Mouse (Mus musculus) frontal cortex, adult (tissue): Measurements from ENCODE around the gene N4bp1.

ENCODE experiments used
- ATAC-seq: cut with Nextera tagmentation; 2 replicates; pipeline ENCODE4 v1.9.2; 2017; ENCODE audit warnings: mild to moderate bottlenecking, moderate library complexity, mixed read lengths; ENCODE audit not compliant: low TSS enrichment

The N4bp1 gene

DNA sequence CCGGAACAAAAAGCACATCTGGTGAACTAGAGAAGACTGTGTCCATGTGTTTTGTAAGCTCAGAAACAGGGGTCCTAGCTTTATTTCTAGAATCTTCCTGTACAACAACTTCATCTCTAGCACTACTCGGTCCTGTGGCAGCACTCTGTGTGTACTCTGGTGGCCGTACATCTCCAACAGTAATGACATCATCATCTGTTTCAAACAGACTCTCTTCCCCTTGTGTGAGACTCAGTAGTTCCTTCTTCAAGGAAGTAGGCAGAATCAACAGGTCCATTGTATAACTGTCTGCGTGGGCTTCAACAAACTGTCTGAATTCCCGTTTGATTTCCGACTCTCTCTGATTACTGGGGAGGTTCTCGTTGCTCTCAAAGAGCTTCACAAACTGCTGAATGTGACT, 23.5 kb downstream of the N4bp1 start:
- no peak for ATAC-seq

DNA sequence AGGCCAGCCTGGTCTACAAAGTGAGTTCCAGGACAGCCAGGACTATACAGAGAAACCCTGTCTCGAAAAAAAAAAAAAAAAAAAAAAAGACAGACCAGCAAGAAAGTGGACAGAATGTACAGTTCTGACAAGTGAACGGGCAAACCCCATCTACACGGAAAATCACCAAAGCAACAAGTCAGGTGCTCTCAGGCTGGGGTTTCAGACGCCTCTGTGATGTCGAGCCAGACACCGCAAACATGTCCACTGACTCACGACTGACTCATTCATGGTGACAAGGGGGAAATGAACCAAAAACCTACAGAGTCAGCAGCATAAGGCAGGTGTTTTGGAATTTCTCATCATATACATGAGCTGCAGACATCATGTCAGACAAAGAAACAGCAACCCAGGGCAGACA, 28.8 kb downstream of the N4bp1 start:
- peak; percentile 32; the same call in 1 of the 2 replicates for ATAC-seq

DNA sequence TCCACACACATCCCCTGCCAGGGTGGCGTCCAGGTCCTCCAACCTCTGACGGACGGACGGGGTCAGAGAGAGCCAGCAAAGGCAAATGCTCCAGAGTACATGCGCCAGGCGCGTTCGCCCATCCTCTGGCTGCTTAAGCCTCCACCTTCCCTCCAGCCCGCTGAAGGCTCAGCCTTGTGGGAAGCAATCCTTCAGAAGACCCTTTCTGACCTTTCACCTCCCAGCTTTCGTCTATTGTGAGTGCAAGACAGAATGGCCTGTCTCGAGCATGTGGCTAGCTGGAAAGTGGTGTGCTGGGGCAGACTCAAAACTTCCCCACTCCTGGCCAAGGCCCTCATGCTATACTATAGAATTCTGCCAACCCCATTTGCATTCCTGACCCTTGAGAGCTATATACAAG, 30.4 kb downstream of the N4bp1 start:
- no peak for ATAC-seq

DNA sequence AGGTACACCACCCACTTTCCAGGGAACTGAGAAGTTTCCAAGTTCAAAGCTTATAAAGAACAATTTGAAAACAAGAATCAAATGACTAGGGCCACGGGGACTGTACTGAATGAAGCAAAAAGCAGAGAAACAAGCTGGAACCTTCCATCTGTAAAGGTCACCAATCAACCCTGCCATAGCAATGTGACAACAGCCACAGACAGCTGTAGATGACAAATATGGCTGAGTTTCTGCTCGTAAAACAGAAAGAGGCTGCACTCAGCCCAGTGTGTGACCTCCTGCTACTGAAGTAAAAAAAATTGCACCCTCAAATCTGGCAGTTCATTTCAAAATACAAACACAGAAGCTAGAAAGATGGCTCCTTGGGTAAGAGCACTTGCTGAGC, 31.1 kb downstream of the N4bp1 start:
- no peak for ATAC-seq

DNA sequence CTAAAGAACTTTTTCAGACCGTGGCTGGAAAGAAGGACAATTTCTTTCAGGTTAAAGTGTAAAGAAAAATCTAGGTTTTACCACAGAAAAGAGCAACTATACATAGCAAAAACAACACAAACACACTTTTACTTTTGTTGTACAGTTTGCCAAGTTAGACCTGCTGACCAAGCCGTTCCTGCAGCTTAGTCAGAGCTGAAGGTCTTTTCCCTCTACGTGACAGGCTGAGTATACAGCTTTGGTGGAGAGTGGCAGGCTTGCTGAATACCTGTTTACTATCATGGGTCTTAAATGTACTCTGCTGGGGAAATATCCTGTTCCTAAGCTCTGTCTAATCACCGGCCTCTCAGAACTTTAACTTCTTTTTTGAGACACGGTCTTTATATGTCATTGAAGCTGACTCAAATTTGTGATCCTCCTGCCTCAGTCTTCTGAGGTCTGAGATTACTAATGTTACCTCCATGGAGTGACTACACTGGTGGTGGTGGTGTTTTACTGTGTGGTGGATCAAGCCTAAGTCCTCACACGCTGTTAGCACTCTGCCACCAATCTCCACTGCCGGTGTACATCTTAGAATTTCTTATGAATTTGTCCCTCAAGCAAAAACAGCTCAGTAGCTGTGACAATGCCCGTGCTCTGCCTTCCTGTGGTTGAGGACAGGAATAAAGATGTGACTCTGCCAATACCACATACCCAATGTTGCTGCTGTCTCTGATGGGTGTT, 31.6 kb downstream of the N4bp1 start:
- ATAC-seq: peak; percentile 71; the same call in 1 of the 2 replicates

DNA sequence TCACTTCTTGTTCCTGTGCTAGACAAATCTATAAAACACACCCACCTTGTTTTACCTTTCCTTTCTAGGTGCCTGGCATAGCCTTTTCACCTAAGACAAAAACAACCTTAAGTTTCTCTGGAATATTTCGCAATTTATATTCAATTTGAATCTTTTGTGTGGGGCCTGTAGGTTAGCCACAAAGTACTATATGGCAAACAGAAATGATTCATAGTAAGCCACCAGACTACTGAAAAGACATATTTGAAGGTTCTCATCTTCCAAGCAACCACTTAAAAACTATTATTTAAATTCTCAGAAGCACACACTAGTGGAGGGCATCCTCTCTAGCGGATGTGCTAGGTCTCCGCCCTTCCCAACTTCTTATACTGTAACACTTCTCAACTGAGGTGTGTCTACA, 32.6 kb downstream of the N4bp1 start:
- ATAC-seq: no peak

DNA sequence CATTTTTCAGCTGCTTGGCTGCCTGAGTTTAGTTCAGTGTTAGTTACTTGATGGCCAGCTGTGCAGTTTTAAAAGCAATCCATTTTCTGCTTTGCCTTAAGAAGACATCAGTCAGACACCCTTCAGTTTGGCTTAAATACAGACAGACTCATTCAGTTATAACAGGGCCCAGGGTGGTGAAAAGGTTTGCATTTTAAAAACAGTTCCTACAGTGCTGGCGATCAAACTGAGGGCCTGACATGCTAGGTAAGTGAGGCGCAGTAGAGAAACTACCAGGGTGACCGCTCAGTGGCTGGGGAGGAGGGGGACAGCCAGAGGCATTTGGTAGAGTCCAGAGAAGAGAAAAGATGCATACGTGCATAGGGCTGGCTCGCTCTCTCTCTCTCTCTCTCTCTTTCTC, 36.2 kb downstream of the N4bp1 start:
- no peak for ATAC-seq

DNA sequence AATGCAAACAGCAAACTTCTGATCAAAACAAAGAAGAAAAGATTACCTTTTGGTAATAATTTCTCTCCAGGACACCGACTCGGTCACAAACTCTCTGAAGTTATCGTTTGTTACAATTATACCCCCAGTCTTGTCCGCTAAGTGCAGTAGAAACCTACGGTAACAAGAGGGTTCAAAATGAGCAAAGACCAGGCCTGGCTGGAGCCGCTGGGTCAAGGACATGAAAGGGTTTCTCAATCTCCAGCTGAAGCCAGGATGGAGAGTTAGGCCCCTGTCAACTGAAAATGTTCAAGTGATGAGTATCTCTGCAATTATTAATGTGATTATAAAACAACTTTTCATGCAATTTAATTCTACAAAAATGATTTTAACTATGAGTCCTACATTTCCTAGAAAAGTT, 36.7 kb downstream of the N4bp1 start:
- ATAC-seq: no peak

DNA sequence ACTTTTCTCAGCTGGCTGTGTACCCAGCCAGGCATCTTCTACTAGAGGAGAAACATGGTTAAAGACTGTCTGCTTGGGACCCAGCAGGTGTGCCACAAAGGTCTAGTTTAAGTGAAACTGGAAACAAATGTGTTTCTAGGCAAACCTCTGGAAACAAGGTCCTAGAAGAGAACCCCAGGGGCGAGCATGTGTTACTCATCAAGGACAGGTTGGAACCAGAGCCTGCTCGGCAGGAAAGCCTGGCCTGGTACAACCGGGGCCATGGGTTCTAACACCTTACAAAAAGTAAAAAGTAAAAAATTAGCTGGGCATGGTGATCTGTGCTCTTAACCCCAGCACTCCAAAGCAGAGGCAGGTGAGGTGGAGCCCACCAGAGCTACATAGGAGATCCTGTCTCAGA, 38.0 kb downstream of the N4bp1 start:
- no peak for ATAC-seq

DNA sequence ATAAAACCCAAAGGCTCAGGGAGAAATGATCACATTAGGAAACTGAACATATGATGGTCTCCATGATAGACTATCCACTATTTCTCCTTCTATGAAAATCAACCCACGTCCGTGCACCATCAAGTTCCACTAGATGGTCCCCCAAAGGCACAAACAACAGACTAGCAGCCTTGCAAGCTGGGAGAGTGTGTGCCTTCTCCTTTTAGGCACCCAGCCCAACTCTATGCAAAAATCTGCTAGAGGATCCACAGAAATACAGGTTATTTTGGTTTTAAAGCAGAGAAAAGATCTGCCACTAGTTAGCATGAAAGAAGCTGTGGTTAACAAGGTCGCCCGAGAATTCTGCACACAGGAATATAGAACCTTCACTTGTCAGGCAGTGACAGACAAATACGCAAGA, 39.2 kb downstream of the N4bp1 start:
- ATAC-seq: peak; percentile 67

DNA sequence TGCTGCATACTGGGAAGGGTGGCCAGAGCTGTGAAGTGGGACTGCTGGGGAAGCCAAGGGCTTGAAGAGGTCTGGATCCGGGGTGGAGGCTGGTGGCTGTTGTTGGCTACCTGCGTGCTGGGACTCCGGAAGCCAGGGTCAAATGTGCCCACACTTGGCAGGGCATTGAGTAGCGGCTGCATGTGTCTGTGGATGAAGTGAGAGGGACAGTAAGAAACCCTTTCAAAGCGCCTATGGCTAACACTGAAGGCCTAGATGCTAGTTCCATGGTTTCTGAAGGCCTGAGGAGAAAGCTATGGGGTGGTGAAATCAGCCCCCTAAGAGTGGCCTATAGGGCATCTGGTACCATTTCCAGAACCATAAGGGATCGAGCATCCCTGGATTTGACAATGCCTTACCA, 40.2 kb downstream of the N4bp1 start:
- ATAC-seq: no peak

DNA sequence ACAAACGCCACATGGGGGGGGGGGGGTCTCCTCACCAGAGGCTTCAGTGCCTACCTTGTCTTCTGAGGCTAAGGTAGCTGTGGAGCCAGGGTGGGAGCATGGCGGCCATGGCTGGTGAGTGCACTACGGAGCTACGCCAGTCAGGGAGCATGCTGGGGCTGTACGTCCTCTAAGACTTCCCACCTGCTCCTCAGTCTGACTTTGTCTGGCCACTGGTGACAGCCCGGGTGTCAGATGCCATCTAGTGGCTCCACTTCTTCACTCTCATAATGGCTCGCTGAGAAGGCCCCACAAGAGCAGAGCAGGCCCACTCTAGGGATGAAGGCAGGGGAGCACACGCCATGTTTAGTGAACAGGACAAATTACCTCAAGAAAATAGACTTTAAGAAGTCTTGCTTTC, 41.2 kb downstream of the N4bp1 start:
- peak; percentile 55; the same call in 1 of the 2 replicates for ATAC-seq

DNA sequence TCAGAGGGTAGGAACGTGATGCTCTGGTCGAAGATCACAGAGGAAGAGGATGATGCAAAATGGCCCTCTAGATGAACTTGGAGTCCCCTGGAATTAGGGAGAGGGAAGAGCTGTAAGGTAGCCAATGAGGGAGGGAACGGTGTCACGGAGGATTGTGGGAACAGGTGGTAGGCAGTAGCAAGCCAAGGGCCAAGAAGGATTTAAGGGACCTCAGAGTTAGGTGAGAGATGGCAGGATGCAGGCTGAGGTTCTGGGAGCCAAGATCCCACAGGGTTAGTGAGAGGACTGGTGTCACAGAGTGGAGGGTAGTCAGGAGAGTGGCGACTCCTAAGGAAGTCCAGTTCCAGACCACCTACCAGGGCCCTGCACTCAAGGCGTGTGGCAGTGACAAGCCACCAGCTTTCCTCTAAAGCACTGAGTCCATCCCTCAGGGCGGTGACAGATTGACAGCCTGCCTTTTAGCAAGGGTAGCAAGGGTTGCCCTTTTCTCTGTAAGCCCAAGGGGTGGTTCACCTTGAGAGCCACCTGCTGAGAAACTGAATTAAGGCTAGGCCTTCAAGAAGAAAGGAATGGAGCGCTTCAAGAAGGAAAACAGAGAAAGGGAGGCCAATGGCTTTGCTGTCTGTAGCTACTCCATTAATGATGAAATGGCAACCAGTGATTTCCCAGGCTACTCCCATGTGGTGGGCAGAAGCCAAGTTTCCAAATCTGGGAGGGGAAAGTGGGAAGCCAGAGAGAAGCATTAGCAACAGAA, 43.3 kb downstream of the N4bp1 start:
- ATAC-seq: no peak

DNA sequence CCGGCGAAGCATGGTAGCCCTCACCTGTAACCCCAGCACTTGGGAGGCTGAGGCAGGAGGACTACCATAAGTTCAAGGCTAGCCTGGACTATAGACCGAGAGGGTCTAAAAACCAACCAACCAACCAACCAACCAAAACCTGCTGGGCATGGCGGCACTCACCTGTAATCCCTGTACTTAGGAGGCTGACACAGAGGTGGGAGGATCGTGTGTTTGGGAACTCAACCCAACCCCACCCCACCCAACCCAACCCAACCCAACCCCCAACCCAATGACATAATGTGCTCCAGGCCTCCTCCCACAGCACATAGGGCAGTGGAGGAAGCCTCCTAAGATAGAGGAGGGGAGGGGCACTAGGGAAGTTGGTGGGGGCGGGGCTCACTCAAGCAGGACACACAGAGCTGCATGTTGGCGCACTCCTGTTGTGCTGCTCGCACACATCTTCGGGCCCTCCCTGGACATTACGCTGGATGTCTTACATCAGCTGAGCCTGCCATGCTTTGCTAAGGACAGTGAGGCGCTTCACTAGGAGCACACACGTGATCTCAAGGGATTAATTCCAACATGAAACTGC, 44.9 kb downstream of the N4bp1 start:
- no peak for ATAC-seq

DNA sequence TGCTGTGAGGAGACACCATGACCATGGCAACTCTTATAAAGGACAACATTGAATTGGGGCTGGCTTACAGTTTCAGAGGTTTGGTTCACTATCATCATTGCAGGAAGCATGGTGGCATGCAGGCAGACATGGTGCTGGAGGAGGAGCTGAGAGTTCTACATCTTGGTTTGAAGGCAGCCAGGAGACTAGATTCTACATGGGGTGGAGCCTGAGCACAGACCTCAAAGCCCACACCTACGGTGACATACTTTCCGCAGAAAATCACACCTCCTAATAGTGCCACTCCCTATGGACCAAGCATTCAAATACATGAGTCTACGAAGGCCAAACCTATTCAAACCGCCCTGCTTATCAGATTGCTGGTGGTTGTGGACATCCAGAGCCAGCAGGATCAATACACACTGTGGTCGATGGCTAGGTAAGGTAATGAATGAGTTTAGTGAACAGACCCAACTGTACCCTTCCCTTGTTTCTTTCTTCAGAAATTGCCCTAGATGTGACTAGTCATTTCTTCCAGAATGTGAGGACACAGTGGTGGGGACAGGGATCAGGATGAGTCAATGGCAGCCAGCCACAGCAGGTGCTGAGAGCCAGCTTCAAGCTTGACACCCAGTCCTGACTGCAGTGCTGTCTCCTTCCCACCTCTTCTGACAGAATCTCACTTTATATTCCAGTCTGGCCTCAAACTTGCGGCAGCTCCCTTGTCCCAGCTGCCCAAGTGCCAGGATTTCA, 46.2 kb downstream of the N4bp1 start:
- no peak for ATAC-seq

DNA sequence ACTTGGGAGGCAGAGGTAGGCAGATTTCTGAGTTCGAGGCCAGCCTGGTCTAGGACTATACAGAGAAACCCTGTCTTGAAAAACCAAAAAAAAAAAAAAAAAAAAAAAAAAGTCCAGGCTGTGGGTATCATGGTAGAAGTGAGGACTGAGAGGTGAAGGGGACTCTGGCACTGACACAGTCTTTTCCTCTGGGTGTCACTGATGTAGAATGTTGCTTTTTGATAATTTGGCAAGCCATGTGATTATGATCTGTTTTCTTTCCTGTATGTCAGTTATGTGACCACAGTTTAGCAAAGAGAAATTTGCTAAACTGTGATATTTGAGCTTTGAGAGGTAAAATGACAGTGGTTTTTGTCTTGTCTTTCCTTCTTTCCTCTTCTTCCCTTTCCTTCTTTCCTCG, 47.8 kb downstream of the N4bp1 start:
- no peak for ATAC-seq

DNA sequence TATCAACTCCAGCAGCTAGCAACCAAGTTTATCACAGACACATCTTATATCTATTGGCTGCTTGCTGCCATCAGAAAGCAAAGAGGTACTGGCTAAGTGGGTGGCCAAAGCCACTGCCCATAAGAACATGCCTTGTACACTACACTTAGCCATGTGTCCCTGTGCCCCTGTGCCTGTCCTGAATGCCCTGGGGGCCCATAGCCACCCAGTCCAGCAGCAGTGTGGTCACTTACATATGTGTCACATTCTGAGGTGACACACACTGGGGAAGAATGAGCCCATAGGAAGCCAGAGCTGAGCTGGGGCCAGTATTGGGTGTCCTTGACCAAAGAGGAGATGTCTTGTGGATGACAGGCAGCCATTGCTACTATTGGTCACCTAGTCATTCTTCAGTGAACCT, 49.2 kb downstream of the N4bp1 start:
- ATAC-seq: no peak

DNA sequence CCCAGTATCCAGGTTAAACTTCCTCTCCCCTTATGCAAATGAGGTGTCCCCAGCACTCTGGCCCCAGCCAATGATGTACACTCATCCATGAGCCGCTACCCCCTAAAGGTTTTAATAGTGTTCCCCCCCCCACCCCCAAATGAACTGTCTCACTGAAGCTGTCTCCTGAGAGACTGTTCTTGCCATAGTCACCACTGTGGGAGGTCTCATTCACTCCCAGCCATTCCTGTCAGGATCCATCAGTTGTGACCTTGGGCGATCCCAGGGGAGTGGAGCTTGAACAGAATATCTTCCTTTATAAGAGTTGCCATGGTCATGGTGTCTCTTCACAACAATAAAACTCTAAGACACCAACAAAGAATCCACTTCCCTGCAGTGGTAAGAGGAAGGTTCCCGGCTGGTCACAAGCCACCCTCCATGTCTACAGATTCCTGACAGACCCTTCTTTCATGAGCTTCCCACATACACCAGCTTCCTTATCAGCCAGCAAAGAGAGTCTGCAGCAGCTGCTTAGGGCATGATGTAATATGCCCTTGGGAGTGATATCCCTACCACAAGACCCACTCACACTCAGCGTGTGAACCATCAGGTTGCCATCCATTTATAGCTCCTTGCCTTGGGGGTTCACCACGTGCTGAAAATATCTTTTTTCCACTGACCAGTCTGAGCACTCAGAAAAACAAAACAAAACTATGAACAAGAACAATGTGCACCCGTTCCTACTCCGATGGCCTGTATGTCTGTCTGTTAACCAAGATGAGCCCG, 50.4 kb downstream of the N4bp1 start:
- ATAC-seq: no peak

DNA sequence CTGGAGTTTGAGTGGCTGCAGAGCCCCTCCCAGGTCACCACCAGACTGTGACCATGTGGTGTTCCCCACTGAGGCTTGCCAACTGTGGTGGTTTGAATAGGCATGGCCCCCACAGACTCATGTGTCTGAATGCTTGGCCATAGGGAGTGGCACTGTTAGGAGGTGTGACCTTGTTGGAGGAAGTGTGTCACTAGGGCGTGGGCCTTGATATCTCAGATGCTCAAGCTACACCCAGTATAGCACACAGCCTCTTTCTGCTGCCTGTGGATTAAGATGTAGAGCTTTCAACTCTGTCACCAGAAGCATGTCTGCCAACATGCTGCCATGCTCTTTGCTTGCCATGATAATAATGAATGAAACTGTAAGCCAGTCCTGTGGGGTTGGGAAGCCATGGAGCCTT, 51.1 kb downstream of the N4bp1 start:
- no peak for ATAC-seq

DNA sequence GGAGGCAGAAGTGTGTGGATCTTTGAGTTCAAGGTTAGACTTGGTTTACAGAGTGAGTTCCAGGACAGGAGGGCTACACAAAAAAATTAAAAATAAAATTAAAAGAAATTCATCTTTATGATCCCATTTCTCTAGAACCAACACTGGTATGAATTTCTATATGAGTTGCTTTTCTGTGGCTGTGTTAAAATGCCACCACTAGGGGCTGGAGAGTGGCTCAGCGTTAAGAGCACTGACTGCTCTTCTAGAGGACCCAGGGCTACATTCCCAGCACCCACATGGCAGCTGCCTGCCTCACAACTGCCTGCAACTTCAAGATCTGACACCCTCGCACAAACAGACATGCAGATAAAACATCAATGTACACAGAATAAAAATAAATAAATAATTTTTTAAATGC, 56.1 kb downstream of the N4bp1 start:
- no peak for ATAC-seq

DNA sequence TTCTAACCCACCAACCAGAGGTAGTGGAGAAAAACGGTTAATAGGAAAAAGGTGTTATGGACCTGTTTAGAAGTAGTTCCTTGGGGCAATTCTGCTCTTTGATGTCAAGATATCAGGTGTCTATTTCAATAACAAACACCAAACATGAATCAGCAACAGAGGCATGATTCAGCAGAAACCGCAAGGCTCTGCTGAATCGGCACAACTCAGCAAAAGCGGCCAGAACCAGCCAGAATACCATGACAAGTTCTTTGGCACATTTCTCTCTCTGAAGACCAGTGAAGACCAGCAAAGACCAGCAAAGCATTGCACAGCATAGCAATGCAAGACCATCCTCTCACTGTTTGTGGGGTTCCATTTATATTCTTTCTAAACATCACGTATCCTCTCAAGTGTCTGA, 57.9 kb downstream of the N4bp1 start:
- ATAC-seq: no peak

DNA sequence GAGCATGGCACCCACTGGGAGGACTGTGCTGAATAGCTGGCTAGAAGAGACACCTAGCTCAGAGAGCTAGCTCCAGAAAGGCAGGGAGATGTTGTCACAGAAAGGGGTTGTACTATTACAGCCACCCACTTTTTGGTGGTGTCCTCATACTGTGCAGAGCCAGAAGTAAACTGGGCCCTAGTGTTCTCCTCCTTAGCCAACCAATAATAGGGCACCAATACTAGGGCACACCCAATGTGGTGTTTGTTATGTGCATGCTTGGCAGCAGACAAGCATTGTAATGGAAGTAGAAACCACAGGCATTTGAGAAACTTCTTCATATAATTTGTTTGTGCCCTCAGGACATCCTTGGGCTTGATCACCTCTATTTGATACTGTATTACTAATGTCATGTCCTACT, 58.5 kb downstream of the N4bp1 start:
- no peak for ATAC-seq
